Mouse (Mus musculus) layer of hippocampus, postnatal 25 days (tissue): Measurements from ENCODE around the gene Slc27a4. TPM values are rescaled to one million over a fixed set of nuclear protein-coding genes. Genes with fewer than 3 reads are reported as not detected.
A peak's percentile ranks its signal among the peaks of the same experiment; 100 is the strongest.

ENCODE experiments used
- DNase-seq, 2 experiments: peaks; one replicate each; pipeline ENCODE4 v3.0.0; 2022; ENCODE audit warnings: mixed read lengths in 2 of 2, low spot score in 1 of 2; ENCODE audit errors: extremely low spot score in 1 of 2
- microRNA-seq, 2 experiments: library from miRNA; unstranded; fragments of <30 nt; microRNA quantifications; one replicate each; pipeline ENCODE4 v1.2.0; 2021
- total RNA-seq, 2 experiments: library from RNA; stranded (reverse); gene quantifications; 2 replicates each; pipeline ENCODE4 v1.2.3; 2021

The Slc27a4 gene
- total RNA-seq, 2 experiments from 2014 or later: 74.1 to 76.7 TPM

GRCm38 (mm10) chr2:29855585-29856210 lies 53.3 kb downstream of the Slc27a4 start:
- DNase-seq: no peak

DNA sequence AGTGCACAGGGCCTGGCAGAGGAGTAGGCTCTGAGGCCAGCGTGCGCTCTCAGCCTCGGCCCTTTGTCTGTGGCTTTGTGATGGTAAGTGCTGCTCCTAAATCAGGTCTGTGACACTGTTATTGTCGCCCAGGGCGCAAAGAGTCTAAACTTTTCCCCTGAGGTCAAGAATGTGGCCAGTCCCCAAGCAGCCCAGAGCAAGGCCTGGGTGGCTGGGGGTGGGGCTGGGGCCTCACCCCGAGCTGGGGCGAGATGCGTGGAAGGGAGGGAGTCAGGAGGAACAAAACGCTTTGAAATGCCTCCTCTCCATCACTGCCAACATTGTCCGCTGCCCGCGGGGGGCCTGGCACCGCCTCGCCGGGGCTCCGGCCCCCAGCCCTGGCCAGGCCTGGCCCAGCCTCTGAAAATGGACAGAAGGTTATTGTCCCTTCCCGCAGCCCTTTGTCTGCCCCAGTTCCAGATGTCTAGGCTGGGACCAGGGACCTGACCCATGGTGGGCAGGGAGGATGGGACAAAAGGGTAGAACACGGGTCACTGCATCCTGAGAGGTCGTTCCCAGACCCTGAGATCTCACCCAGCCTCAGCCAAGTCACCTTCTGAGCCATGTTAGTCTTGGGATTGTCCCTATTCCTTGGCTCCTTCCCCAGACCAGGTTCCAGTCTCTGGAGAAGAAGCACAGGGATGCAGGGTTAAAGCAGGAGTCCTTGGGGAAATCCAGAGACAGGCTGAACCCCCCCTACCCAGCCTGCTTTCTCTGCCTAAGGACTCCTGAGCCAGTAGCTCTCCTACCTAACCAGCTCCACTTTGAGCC lies 54.2 kb downstream of the Slc27a4 start:
- DNase-seq: no peak

- no peak for DNase-seq
Measured at GRCm38 (mm10) chr2:29857341-29857740, 54.9 kb downstream of the Slc27a4 start.

GRCm38 (mm10) chr2:29857967-29858366 lies 55.5 kb downstream of the Slc27a4 start:
- no peak for DNase-seq

GRCm38 (mm10) chr2:29858748-29859473 lies 56.5 kb downstream of the Slc27a4 start:
- peak in 1 of 2 experiments; percentile 62 for DNase-seq

DNA sequence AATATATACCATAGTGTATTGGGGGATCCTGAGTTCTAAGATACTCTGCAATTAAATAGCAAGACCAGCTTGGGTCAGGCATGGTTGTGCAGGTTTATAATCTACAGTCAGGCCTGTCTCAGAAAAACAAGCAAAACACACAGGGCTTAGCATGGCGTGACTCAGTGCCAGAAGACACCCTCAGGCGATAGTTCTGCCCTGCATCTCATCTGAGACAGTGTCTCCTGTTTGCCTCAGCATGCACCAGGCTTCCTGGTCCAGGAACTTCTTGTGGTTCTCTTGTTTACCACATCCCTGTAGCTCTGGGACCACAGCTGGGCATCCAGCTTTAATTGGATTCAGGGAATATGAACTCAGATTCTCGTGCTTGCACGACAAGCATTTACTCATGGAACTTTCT lies 62.7 kb downstream of the Slc27a4 start:
- no peak for DNase-seq

Small RNAs within 50 kb of the gene (microRNA-seq; reads per million reads assigned to microRNA genes)
- gene Mir219a-2: 0 to 0.20 reads per million in 2 experiments
- 0 reads per million in 2 experiments for gene Mir219b

Other genes with a start within 250 kb of the Slc27a4 start
- gene Rapgef1, start 182.9 kb upstream of the Slc27a4 start, total RNA-seq: 100 to 1,000 TPM in 1 of 2 experiments, 10 to 100 TPM in 1; 99.0 to 104 TPM
- gene Gm13420, start 50.9 kb upstream of the Slc27a4 start, total RNA-seq: 1 to 10 TPM in 1 of 2 experiments, under 1 TPM in 1; 0.91 to 1.2 TPM
- not detected for gene Gm13547, start 43.3 kb upstream of the Slc27a4 start, total RNA-seq
- gene Coq4, start 15.1 kb upstream of the Slc27a4 start, total RNA-seq: 10 to 100 TPM; 28.6 to 30.7 TPM
- 10 to 100 TPM; 46.3 to 46.8 TPM for gene Trub2, start 14.1 kb upstream of the Slc27a4 start, total RNA-seq
- gene Urm1, start 17.4 kb downstream of the Slc27a4 start, total RNA-seq: 10 to 100 TPM; 48.0 to 56.8 TPM
- 1 to 10 TPM; 6.7 to 9.6 TPM for gene Cercam, start 66.5 kb downstream of the Slc27a4 start, total RNA-seq
- 100 to 1,000 TPM in 1 of 2 experiments, 10 to 100 TPM in 1; 78.2 to 115 TPM for gene Odf2, start 86.6 kb downstream of the Slc27a4 start, total RNA-seq
- 10 to 100 TPM; 37.9 to 39.3 TPM for gene Gle1, start 132.8 kb downstream of the Slc27a4 start, total RNA-seq
- gene Sptan1, start 162.9 kb downstream of the Slc27a4 start, total RNA-seq: 100 to 1,000 TPM; 838 to 951 TPM
- gene Wdr34, start 246.2 kb downstream of the Slc27a4 start, total RNA-seq: 10 to 100 TPM; 32.5 to 33.0 TPM